Mouse (Mus musculus) B cell, adult 62 days (primary cell): ENCODE measurements around the gene 9030624G23Rik. TPM values are rescaled to one million over a fixed set of nuclear protein-coding genes. Genes with fewer than 3 reads are reported as not detected.

Experiments
- total RNA-seq: library from RNA; stranded (reverse); gene quantifications from 4 replicates; pipeline ENCODE4 v1.2.4, GENCODE M21; 2023

9030624G23Rik gene
- 0.30 to 0.69 TPM (median 0.30 TPM) in 3 of 4 replicates, not detected in the other for total RNA-seq

DNA sequence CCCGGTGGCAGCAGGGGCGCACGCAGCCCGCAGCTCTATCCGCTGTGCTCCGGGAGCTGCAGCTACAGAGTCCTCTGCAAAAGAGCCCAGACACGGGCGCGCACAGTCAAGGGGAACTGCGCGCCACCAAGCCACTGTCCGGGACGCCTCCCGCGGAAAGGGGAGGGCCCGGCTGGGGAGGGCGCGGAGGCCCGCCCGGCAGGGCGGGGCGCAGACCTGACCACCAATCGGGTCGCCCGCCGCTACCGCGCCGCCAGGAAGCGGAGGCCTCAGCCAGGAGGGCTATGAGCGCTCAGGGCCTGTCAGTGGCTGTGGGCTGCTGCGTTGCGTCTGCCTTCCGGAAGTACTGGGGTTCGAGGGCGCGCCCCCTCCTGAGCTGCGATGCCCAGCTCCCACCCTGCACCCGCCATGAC, at the start of gene 9030624G23Rik:
Gene 9030624G23Rik (minus strand): TSS at position 139 of the 413 bp plus-strand sequence.

